Mouse (Mus musculus): Measurements from ENCODE around the gene Ncs1. TPM values are rescaled to one million over a fixed set of nuclear protein-coding genes. Genes with fewer than 3 reads are reported as not detected.
A peak's percentile ranks its signal among the peaks of the same experiment; 100 is the strongest.

Gene Ncs1
- total RNA-seq (2014; rRNA removed) (139 and 164 TPM in 2 replicates), polyA plus RNA-seq (2015; fragmentation: Nextera tagmentation; extraction: Ambion mirVana) (133 and 149 TPM in 2 replicates)

DNA sequence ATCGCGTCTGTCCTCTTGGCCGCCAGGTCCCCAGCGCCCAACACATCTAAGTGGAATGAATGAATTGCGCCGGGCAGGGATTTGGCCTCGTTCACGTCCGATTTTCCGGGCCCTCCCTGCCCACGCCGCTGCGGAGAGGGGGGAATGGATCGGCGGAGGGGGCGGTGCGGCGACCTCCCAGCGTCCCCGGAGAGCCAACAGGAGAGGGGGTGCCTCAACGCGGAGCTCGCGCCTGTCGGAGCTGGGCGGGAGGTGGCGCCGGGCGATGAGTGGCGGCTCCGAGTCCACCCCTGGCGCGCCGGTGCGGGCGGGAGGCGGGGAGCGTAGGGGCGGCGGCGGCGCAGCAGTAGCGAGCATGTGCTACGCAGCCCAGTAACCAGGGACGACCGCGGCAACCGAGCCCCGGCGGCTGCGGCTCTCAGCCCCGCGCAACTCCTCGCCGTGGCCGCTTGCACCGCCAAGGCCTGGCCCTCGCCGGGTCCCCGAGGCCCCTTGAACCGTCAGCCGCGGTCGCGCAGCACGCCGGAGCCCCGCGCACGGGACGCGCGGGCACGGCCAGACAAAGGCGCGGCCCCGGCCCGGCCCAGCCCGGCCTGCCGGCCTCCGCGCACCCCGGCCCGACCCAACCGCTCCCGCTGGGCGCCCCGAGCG lies at the start of gene Ncs1:
TSS of gene Ncs1 (plus strand) at position 333 of the 651 bp plus-strand sequence.
- TF ChIP-seq CTCF (IDR thresholded peaks at IDR 0.05; ENCODE audit: low read depth), result peak; percentile 46

GRCm38 (mm10) chr2:31198621-31199020 lies 47.0 kb upstream of the Ncs1 start:
- Histone ChIP-seq H3K4me3 (ENCODE audit: low read depth, low read length) (no peak overlapping the region), H3K36me3 (ENCODE audit: insufficient read depth) (peaks cover 29% of the 10 kb centered on the region), H3K27me3 (ENCODE audit: insufficient read depth, low read length) (no peaks in the 10 kb centered on the region), H3K4me1 (ENCODE audit: insufficient read depth) (no peaks in the 10 kb centered on the region), H3K4me2 (ENCODE audit: low read depth) (no peak overlapping the region), H3K9ac (no peak overlapping the region), H3K9me3 (ENCODE audit: low read length) (no peaks in the 10 kb centered on the region), H3K27ac (ENCODE audit: low read depth, low read length) (no peak overlapping the region)
- 86% methylated on average over 4 of the region's 4 CpGs for WGBS
- no peak for DNase-seq
- TF ChIP-seq CTCF (IDR thresholded peaks at IDR 0.05; ENCODE audit: low read depth), result no peak
- no peak for ATAC-seq

More for the DNA sequence above, at the start of gene Ncs1:
- Histone ChIP-seq H3K4me3 (ENCODE audit: low read depth, low read length) (peak within 1 kb of the TSS; percentile 93), H3K4me1 (ENCODE audit: insufficient read depth) (peaks cover 22% of the 10 kb centered on the region), H3K9me3 (ENCODE audit: low read length) (no peaks in the 10 kb centered on the region), H3K9ac (peak within 1 kb of the TSS; percentile 93), H3K36me3 (ENCODE audit: insufficient read depth) (peaks cover 10% of the 10 kb centered on the region; the same call in 1 of the 2 replicates), H3K27me3 (ENCODE audit: insufficient read depth, low read length) (no peaks in the 10 kb centered on the region; the same call in 1 of the 2 replicates), H3K4me2 (ENCODE audit: low read depth) (peak within 1 kb of the TSS; percentile 85), H3K27ac (ENCODE audit: low read depth, low read length) (peak within 1 kb of the TSS; percentile 83)
- DNase-seq, result peak; percentile 88
- ATAC-seq, result peak; percentile 94
- 1% methylated on average over 80 of the region's 89 CpGs for WGBS

DNA sequence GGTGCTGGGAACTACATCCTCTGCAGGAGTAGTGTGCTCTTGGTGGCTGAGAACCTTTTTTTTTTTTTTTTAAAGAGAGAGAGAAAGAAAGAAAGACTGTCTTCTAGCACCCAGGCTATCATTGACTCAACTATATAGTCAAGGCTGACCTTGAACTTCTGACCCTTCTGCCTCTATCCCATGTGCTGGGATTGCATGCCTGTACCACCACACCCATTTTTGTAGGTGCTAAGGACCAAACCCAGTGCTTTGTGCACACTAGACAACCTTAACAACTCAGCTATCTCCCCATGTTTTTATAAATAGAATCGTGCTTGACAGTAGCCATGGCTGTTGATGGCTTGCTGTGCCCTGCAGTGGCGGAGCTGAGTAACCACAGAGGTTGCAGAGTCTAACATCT lies 45.6 kb upstream of the Ncs1 start:
- Histone ChIP-seq H3K4me3 (ENCODE audit: low read depth, low read length) (no peak overlapping the region), H3K4me2 (ENCODE audit: low read depth) (no peak overlapping the region), H3K27ac (ENCODE audit: low read depth, low read length) (no peak overlapping the region), H3K9me3 (ENCODE audit: low read length) (no peaks in the 10 kb centered on the region), H3K36me3 (ENCODE audit: insufficient read depth) (peaks cover 24% of the 10 kb centered on the region), H3K9ac (no peak overlapping the region), H3K4me1 (ENCODE audit: insufficient read depth) (no peaks in the 10 kb centered on the region), H3K27me3 (ENCODE audit: insufficient read depth, low read length) (no peaks in the 10 kb centered on the region)
- WGBS, result 90% methylated on average over 2 of the region's 2 CpGs
- ATAC-seq (no peak), DNase-seq (no peak)
- TF ChIP-seq CTCF (IDR thresholded peaks at IDR 0.05; ENCODE audit: low read depth), result no peak

DNA sequence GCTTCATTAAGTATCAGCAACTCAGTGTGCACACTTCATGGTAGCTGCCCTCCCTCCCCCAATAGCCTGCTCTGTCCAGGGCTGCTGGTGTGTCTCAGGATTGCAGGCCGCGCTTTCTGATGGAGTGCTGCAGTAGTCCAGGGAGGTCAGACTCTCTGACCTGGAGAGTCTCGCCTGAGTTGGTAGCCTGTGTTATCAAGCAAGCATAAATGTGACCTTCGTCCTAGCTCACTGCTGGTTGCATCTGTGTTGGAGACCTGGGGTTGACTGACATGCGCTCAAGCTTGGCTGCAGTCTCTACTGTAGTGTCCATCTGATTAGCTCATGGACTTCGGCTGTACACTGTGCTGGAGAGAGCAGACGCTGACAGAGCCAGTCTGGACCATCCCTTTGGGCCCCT lies 43.8 kb upstream of the Ncs1 start:
- Histone ChIP-seq H3K4me3 (ENCODE audit: low read depth, low read length) (no peak overlapping the region), H3K36me3 (ENCODE audit: insufficient read depth) (peaks cover 18% of the 10 kb centered on the region), H3K4me1 (ENCODE audit: insufficient read depth) (no peaks in the 10 kb centered on the region), H3K4me2 (ENCODE audit: low read depth) (no peak overlapping the region), H3K9ac (no peak overlapping the region), H3K9me3 (ENCODE audit: low read length) (no peaks in the 10 kb centered on the region), H3K27ac (ENCODE audit: low read depth, low read length) (no peak overlapping the region), H3K27me3 (ENCODE audit: insufficient read depth, low read length) (no peaks in the 10 kb centered on the region)
- TF ChIP-seq CTCF (IDR thresholded peaks at IDR 0.05; ENCODE audit: low read depth), result no peak
- no peak for ATAC-seq
- no peak for DNase-seq
- 89% methylated on average over 7 of the region's 7 CpGs for WGBS

DNA sequence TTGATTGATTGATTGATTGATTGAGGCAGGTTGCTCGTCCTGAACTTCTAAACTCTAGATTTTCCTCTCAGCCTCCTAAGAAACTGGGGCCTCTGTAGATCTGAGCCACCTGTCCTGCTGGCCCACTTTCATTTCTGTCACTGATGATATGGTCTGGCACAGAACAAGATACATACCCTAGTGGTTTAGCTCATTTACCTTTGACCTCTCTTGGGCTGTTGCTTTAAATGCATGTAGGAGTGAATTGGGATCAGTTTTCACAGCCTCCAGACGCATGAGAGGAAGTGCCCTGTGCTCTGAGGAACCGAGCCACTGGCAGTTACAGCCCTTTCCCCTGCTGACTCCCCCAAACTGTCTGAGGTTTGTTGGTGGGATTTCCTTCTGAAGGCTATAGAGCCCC lies 43.3 kb upstream of the Ncs1 start:
- Histone ChIP-seq H3K27ac (ENCODE audit: low read depth, low read length) (no peak overlapping the region), H3K27me3 (ENCODE audit: insufficient read depth, low read length) (no peaks in the 10 kb centered on the region), H3K36me3 (ENCODE audit: insufficient read depth) (peaks cover 17% of the 10 kb centered on the region), H3K4me3 (ENCODE audit: low read depth, low read length) (no peak overlapping the region), H3K4me2 (ENCODE audit: low read depth) (no peak overlapping the region), H3K9me3 (ENCODE audit: low read length) (no peaks in the 10 kb centered on the region), H3K4me1 (ENCODE audit: insufficient read depth) (no peaks in the 10 kb centered on the region), H3K9ac (no peak overlapping the region)
- no peak for ATAC-seq
- DNase-seq, result no peak
- no peak for TF ChIP-seq CTCF (IDR thresholded peaks at IDR 0.05; ENCODE audit: low read depth)
- 63% methylated on average over 3 of the region's 3 CpGs for WGBS

DNA sequence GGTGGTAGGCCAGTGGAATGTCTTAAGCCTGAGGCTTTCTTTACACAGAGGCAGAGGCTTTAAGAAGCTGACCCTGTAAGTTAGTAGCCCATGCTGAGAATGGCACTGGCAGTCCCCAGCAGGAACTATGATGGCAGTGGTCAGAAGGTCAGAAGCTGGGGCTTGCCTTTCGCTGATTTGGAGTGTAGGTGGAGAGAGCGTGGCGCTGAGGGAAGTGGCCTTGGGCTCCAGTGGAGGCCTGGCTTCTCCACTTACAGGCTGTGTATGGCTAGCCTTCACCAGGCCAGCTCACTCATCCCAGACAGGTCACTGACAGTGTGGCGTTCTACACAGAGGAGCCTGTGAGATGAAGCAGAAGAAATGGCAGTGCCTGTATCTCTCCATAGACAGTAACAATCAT lies 42.7 kb upstream of the Ncs1 start:
- no peak for ATAC-seq

GRCm38 (mm10) chr2:31204677-31205076 lies 40.9 kb upstream of the Ncs1 start:
- Histone ChIP-seq H3K9ac (no peak overlapping the region), H3K27me3 (ENCODE audit: insufficient read depth, low read length) (no peaks in the 10 kb centered on the region), H3K4me2 (ENCODE audit: low read depth) (no peak overlapping the region), H3K27ac (ENCODE audit: low read depth, low read length) (no peak overlapping the region), H3K36me3 (ENCODE audit: insufficient read depth) (peaks cover 32% of the 10 kb centered on the region), H3K9me3 (ENCODE audit: low read length) (no peaks in the 10 kb centered on the region), H3K4me1 (ENCODE audit: insufficient read depth) (no peaks in the 10 kb centered on the region), H3K4me3 (ENCODE audit: low read depth, low read length) (no peak overlapping the region)
- DNase-seq (no peak), ATAC-seq (no peak)
- no peak for TF ChIP-seq CTCF (IDR thresholded peaks at IDR 0.05; ENCODE audit: low read depth)
- WGBS, result 80% methylated on average over 5 of the region's 5 CpGs

More for the DNA sequence above, 42.7 kb upstream of the Ncs1 start:
- no peak for TF ChIP-seq CTCF (IDR thresholded peaks at IDR 0.05; ENCODE audit: low read depth)
- 84% methylated on average over 4 of the region's 4 CpGs for WGBS
- H3K27me3 ChIP-seq (ENCODE audit: insufficient read depth, low read length), result no peaks in the 10 kb centered on the region
- H3K27ac ChIP-seq (ENCODE audit: low read depth, low read length), result no peak overlapping the region
- H3K4me3 ChIP-seq (ENCODE audit: low read depth, low read length), result no peak overlapping the region
- peaks cover 17% of the 10 kb centered on the region; the same call in 1 of the 2 replicates for H3K36me3 ChIP-seq (ENCODE audit: insufficient read depth)
- no peaks in the 10 kb centered on the region for H3K9me3 ChIP-seq (ENCODE audit: low read length)
- DNase-seq, result no peak
- no peak overlapping the region for H3K9ac ChIP-seq
- H3K4me2 ChIP-seq (ENCODE audit: low read depth), result no peak overlapping the region
- no peaks in the 10 kb centered on the region for H3K4me1 ChIP-seq (ENCODE audit: insufficient read depth)
